Mouse (Mus musculus) frontal cortex, postnatal 10 days (tissue): Measurements from ENCODE around the gene Ankrd45.

Experiments
- DNase-seq, 2 experiments: peaks; one replicate each; pipeline ENCODE4 v3.0.0; 2022; ENCODE audit warnings: low spot score in 2 of 2, mixed read lengths in 1 of 2

The Ankrd45 gene

GRCm38 (mm10) chr1:161142531-161143159, at the start of gene Ankrd45:
TSS of gene Ankrd45 (plus strand) at chr1:161142691.
- peak; percentile 29 to 56 for DNase-seq

GRCm38 (mm10) chr1:161099721-161100405, 42.6 kb upstream of the Ankrd45 start:
- DNase-seq: no peak

- DNase-seq: no peak
These were observed 38.6 kb upstream of the Ankrd45 start for GRCm38 (mm10) chr1:161103842-161104241.

DNA sequence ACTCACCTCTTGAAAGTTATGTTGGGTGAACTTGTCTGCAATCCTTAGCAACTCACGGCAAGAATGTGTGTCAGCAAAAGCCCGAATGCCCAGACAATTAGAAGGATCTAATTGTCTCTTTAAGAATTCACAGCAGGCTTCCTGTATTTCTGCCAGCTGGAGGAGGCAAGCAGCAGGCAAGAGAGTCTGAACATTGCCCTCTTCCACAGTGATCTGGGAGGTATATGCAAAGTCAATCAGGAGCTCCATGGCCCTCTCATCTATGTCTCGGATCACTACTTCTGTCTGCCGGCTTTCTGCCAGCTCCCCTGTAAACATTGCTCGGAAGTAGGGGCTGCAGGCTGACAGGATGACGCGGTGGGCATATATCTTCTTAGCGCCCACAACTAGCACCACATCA, 33.3 kb upstream of the Ankrd45 start:
- DNase-seq: no peak

DNA sequence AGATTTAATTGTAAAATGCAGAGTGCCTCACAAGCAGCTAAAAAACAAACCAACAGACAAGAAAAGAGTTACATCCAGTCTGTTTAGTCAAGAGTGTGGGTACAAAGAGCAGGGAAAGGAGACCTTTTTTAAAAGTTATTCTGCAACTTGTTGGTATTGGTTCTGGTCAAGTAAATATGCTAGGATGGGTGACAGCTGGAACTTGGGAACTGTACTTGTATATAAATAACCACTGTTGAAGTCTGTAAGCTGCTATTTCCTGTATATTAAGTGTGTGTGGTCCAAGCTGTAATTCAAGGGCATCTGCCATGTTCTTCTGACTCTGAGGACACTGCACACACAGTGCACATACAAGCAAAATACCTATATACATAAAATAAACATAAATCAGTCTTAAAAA, 27.9 kb upstream of the Ankrd45 start:
- DNase-seq: no peak

GRCm38 (mm10) chr1:161122661-161123418, 19.7 kb upstream of the Ankrd45 start:
- DNase-seq: no peak

GRCm38 (mm10) chr1:161126461-161126860, 16.0 kb upstream of the Ankrd45 start:
- DNase-seq: no peak

DNA sequence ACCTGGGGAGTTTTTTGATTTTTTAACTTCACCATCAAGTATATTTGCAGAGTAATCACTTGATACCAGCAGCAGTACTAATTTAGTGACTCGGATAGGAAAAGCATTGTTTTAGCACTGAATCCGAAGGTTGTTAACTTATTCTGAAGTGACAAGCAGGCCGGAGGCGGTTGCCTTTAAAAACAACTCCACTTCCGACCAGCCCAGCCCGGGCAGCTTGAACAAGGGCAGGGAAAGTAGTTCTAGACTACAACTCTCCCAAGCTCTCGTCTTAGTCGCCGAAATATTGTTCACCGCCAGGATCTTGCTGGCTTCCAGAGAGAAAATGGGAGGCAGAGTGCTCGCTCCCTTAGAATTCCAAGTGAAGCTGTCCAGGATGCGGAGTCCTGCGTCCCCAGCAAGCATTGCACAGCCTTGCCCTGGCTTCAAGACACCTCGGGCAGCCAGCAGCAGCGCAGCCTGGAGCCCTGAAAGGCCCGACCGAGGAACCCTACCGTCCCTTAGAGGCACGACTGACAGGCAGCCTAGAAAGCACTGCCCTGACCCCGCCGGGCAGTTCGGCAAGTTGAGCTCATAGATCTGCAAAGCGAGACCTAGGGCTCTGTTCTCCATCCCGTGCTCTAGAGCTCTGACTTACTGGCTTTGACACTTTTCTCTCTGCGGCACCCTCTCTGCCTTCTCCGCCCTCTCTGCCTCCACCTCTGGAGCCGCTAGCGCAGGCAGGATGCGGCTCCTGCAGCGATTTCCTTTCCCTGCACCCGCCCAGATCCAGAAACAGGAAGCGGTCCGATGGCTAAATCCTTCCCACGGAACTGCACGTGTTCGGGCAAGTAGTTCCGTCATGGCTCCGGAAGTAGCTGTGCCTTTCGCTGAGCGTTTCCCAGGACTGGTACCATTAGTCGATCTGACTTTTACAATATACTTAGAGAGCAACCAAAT, 11.5 kb upstream of the Ankrd45 start, which contains the start of gene Klhl20:
TSS of gene Klhl20 (minus strand) at position 786 of the 939 bp plus-strand sequence.
- DNase-seq: peak; percentile 83 to 92

DNA sequence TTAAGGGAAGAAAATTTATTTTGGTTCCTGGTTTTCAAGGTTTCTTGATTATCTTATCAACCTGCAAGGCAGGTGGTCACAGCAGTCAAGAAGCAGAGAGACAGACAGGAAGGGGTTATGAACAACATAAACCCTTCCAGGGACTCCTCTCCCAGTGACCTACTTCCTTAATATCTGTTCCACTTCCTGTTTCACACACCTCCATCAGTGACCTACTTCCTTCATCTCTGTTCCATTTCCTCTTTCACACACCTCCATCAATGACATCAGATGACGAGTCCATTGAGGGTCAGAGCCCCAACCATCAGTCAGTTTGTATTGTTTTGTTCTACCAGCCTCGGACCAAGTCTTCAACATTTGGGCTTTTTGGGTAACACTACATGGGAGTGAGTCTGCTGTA, 3.0 kb upstream of the Ankrd45 start:
- DNase-seq: no peak

GRCm38 (mm10) chr1:161140026-161140762, 2.3 kb upstream of the Ankrd45 start:
- no peak for DNase-seq

- DNase-seq: no peak
These were observed 725 bp downstream of the Ankrd45 start for GRCm38 (mm10) chr1:161143216-161143615.

GRCm38 (mm10) chr1:161145611-161146010, 3.1 kb downstream of the Ankrd45 start:
- DNase-seq: peak in 1 of 2 experiments; percentile 9

- DNase-seq: no peak
These were observed 5.4 kb downstream of the Ankrd45 start for GRCm38 (mm10) chr1:161147888-161148287.

GRCm38 (mm10) chr1:161151098-161151497, 8.6 kb downstream of the Ankrd45 start:
- no peak for DNase-seq

GRCm38 (mm10) chr1:161156546-161156945, 14.1 kb downstream of the Ankrd45 start:
- no peak for DNase-seq

DNA sequence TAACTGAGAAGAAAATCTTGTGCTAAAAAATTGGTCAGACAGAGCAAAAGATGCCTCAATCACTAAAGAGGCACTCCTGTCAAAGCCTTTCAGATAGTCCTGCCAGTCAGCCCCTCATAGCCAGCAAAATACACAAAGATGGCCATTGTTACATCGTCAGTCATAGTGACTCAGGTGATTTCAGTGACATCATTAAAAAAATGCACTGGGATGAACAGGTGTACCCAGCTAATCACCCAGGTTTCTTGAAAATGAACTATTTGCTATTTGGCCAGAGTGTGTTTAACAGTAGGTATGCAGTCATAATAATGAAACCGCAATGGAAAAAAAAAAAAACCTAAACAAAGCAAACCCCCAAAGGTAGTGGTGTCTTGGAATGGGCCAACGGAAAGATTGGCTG, 16.7 kb downstream of the Ankrd45 start, which contains the start of gene Tex50:
TSS of gene Tex50 (minus strand) at position 101 of the 400 bp plus-strand sequence.
- no peak for DNase-seq

- no peak for DNase-seq
These were observed 17.8 kb downstream of the Ankrd45 start for GRCm38 (mm10) chr1:161160266-161160665.

- DNase-seq: peak; percentile 58 to 70
These were observed 28.2 kb downstream of the Ankrd45 start for GRCm38 (mm10) chr1:161170651-161171050.

GRCm38 (mm10) chr1:161180674-161181073, 38.2 kb downstream of the Ankrd45 start:
- DNase-seq: peak in 1 of 2 experiments; percentile 12

GRCm38 (mm10) chr1:161182386-161182785, 39.9 kb downstream of the Ankrd45 start:
- DNase-seq: no peak

- DNase-seq: no peak
These were observed 41.2 kb downstream of the Ankrd45 start for GRCm38 (mm10) chr1:161183677-161184076.
